Mouse (Mus musculus): Measurements from ENCODE around the gene Wnt10b.

DNA sequence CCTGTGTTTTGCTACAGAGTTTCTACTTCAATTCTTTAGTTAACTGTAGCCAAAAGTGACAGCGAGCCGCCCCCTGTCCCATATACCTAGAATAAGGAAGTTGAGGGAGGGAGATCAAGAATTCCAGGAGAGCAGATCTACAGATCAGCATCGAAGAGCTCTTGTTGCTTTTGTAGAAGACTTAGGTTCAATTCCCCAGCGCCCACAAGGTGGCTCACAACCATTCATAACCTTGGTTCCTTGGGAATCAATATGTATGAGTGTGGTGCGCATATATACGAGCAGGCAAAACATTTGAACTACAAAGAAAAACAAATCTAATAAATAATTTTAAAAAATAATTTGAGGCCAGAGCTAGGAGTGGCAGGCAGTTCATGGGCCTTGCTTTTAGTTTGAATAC, 3.2 kb upstream of the Wnt10b start:
- TF ChIP-seq POLR2A (IDR thresholded peaks at IDR 0.05; ENCODE audit: borderline replicate concordance, control insufficient read depth, low read depth, low read length), result no peak
- no peak for TF ChIP-seq CTCF (IDR thresholded peaks at IDR 0.05; ENCODE audit: control insufficient read depth, insufficient read depth, low read length)

Measured in bone marrow, adult 2 months (tissue).